In the genomic region with DNA sequence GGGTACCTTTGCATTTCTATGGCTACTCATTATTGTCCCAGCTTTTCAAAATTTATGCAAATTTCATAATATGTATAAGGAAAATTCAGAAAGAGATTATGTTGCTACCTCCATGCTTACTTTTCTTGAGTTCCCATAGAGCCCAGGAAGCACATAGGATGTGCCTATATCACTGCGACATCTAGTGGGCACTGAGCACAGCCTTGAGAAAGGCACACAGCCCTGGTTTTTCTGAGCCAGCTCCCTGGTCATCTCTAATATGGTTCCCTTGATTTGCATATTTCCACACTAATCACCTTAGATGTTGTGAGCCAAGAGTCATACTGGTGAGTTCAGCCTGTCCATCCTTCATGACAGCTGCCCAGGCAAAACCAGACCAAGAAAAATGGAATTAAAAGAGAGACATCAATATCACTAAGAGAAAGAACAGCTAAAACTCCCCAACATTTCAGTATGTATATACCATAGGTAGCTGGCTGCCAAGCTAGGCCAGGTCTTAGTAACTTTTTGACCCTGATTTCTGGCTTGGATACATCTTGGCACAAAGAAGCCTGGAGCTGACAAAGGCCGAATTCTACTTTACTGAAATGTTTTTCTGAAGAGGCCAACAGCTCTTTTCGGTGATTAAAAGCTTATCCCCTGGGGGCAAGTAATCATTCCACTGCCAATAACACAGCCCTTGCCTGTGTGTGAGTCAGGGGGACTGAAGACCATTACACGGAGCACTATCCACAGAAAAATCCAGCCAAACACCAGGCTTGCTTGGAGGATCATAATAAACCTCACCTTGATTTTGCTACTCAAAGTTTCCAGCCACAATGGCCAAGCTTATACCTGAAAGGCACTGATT, we compare ENCODE assay signal across 8 mouse cellular contexts.
A peak's percentile ranks its signal among the peaks of the same experiment; 100 is the strongest.
DNase-seq lines count a peak whose midpoint lies in the region; TF ChIP-seq lines count a peak whose summit lies in the region.
"Had no signal": no experiment of that assay in that cellular context is flagged by ENCODE, and none has a peak within 500 bp of the region (broad histone marks: within the 10 kb centered on the region; RNA-seq: fewer than 3 reads in every experiment).

No protein-coding gene starts in this region.

- no peak for TF ChIP-seq POLR2A in brain, embryonic 14.5 days (IDR thresholded peaks at IDR 0.05; ENCODE audit: borderline replicate concordance, extremely low read depth, insufficient read depth, insufficient read length, poor library complexity, severe bottlenecking)
- no peak for TF ChIP-seq POLR2A in embryonic fibroblast, embryonic 13.5 days (IDR thresholded peaks at IDR 0.05; ENCODE audit: low read depth, low read length)

- no peaks in the 10 kb centered on the region for H3K4me1 ChIP-seq in embryonic fibroblast, embryonic 13.5 days (ENCODE audit: control insufficient read depth, insufficient read depth, low read length)
- H3K4me1 ChIP-seq: embryonic facial prominence, embryonic 12.5 days had no signal

- no peak overlapping the region for H3K27ac ChIP-seq in embryonic fibroblast, embryonic 13.5 days (ENCODE audit: insufficient read depth, low read length)
- H3K27ac ChIP-seq in layer of hippocampus, adult 2 months: no peak overlapping the region
- H3K27ac ChIP-seq: embryonic facial prominence, embryonic 12.5 days had no signal

- peak; percentile 5 for DNase-seq in lung, postnatal 14 days
- no peak for DNase-seq in lung, postnatal 36 days
- DNase-seq in brain, embryonic 14.5 days (ENCODE audit: low read depth): peak; percentile 64
- peak; percentile 3 to 23 for DNase-seq in layer of hippocampus, adult 2 months (ENCODE audit: low spot score in 2 of 2)
- peak; percentile 26 to 27 for DNase-seq in right cerebral cortex, adult 2 months (ENCODE audit: low spot score in 2 of 2)
- no peak for DNase-seq in heart, adult 18-20 months

- H3K4me3 ChIP-seq in embryonic fibroblast, embryonic 13.5 days (ENCODE audit: insufficient read depth, low read length): no peak overlapping the region
- H3K4me3 ChIP-seq in layer of hippocampus, adult 2 months: no peak overlapping the region
- H3K4me3 ChIP-seq: embryonic facial prominence, embryonic 12.5 days had no signal

- TF ChIP-seq CTCF in brain, embryonic 14.5 days (IDR thresholded peaks at IDR 0.05; ENCODE audit: borderline replicate concordance, extremely low read depth, insufficient read depth, insufficient read length): peak; percentile 66; the same call in 1 of the 2 replicates
- TF ChIP-seq CTCF in embryonic fibroblast, embryonic 13.5 days (IDR thresholded peaks at IDR 0.05; ENCODE audit: borderline replicate concordance, insufficient read depth, low read length): peak; percentile 70; the same call in 1 of the 2 replicates
- peak; percentile 81 for TF ChIP-seq CTCF in layer of hippocampus, adult 2 months (conservative IDR thresholded peaks at IDR 0.05)

Comparison
In these comparisons a context has a peak if more than half of its experiments do, and no peak if none do; other contexts are left out.
1. DNase-seq: peak in lung, postnatal 14 days (single experiment), brain, embryonic 14.5 days (single experiment), layer of hippocampus, adult 2 months (2 of 2) and right cerebral cortex, adult 2 months (2 of 2); none in lung, postnatal 36 days (single experiment) and heart, adult 18-20 months (0 of 2).
2. Peak in every context shown above with its lines, with median percentiles within 50 percentile points of each other: CTCF ChIP-seq.